Mouse (Mus musculus) MEL (cell line): ENCODE results near the gene 4930568D16Rik. TPM values are rescaled to one million over a fixed set of nuclear protein-coding genes. Genes with fewer than 3 reads are reported as not detected.

Experiments used
- DNase-seq: peaks from one replicate; pipeline ENCODE4 v3.0.0; 2011; ENCODE audit warnings: low read depth, low spot score
- H3K27ac ChIP-seq: 2 replicates; pipeline ENCODE4 v1.5.1; 2012; ENCODE audit warnings: low read depth, mild to moderate bottlenecking, control low read depth, low read length, moderate library complexity; ENCODE audit not compliant: control insufficient read depth
- H3K27me3 ChIP-seq, 2 experiments: fragments of 150-350 bp in 1 of 2; sonication (generic) in 1 of 2; 2 replicates each; pipeline ENCODE4 v1.6.1; 2012; ENCODE audit warnings: low read length in 2 of 2, mild to moderate bottlenecking in 2 of 2, improper control_type of control experiment in 1 of 2, moderate library complexity in 1 of 2; ENCODE audit not compliant: insufficient read depth in 2 of 2, control insufficient read depth in 1 of 2
- H3K36me3 ChIP-seq, 2 experiments: 2 replicates each; pipeline ENCODE4 v1.6.1; 2012 to 2014; ENCODE audit warnings: low read length in 2 of 2, improper control_type of control experiment in 1 of 2, inconsistent platforms in 1 of 2, mild to moderate bottlenecking in 1 of 2; ENCODE audit not compliant: insufficient read depth in 2 of 2, control insufficient read depth in 1 of 2
- H3K4me1 ChIP-seq, 2 experiments: fragments of 150-350 bp in 1 of 2; sonication (generic) in 1 of 2; 2 replicates each; pipeline ENCODE4 v1.6.1; 2012; ENCODE audit warnings: low read length in 2 of 2, improper control_type of control experiment in 1 of 2, mild to moderate bottlenecking in 1 of 2; ENCODE audit not compliant: insufficient read depth in 2 of 2, control insufficient read depth in 1 of 2
- H3K4me3 ChIP-seq, 2 experiments: fragments of 150-350 bp in 1 of 2; sonication (generic) in 1 of 2; 2 replicates each; pipeline ENCODE4 v1.5.1; 2012; ENCODE audit warnings: low read depth in 2 of 2, low read length in 2 of 2, mild to moderate bottlenecking in 2 of 2, moderate library complexity in 2 of 2, control low read depth in 1 of 2, improper control_type of control experiment in 1 of 2; ENCODE audit not compliant: control insufficient read depth in 1 of 2, insufficient read depth in 1 of 2
- H3K79me2 ChIP-seq: 2 replicates; pipeline ENCODE4 v1.6.1; 2012; ENCODE audit warnings: mild to moderate bottlenecking, low read length, moderate library complexity; ENCODE audit not compliant: control insufficient read depth, poor library complexity, insufficient read depth
- H3K9ac ChIP-seq: 2 replicates; pipeline ENCODE4 v1.6.1; 2012; ENCODE audit warnings: low read depth, mild to moderate bottlenecking, control low read depth, low read length, moderate library complexity; ENCODE audit not compliant: control insufficient read depth, poor library complexity, severe bottlenecking
- H3K9me3 ChIP-seq: fragments of 150-350 bp; sonication (generic); replicated peaks from 2 replicates; pipeline ENCODE4 v1.6.1; 2012; ENCODE audit warnings: mild to moderate bottlenecking, low read length, improper control_type of control experiment, moderate library complexity; ENCODE audit not compliant: insufficient read depth
- CHD1 ChIP-seq: IDR thresholded peaks from 2 replicates; pipeline ENCODE4 v1.6.1; 2012; ENCODE audit warnings: low read depth, mild to moderate bottlenecking, inconsistent platforms, low read length, improper control_type of control experiment
- CHD2 ChIP-seq: IDR thresholded peaks from 2 replicates; pipeline ENCODE4 v1.6.1; 2011; ENCODE audit warnings: low read length, improper control_type of control experiment
- CTCF ChIP-seq, 3 experiments: IDR thresholded peaks in 2 of 3; conservative IDR thresholded peaks in 1 of 3; 2 replicates each; pipeline ENCODE4 v1.5.1; 2011 to 2012; ENCODE audit warnings: low read length in 3 of 3, low read depth in 2 of 3, mild to moderate bottlenecking in 2 of 3, improper control_type of control experiment in 1 of 3, inconsistent platforms in 1 of 3, mixed read lengths in 1 of 3, moderate library complexity in 1 of 3; ENCODE audit not compliant: control insufficient read depth in 1 of 3, insufficient read depth in 1 of 3, poor library complexity in 1 of 3, severe bottlenecking in 1 of 3
- E2F4 ChIP-seq: IDR thresholded peaks from 2 replicates; pipeline ENCODE4 v1.6.1; 2011; ENCODE audit warnings: low read depth, low read length, improper control_type of control experiment, borderline replicate concordance
- ELF1 ChIP-seq: IDR thresholded peaks from 2 replicates; pipeline ENCODE4 v1.6.1; 2014; ENCODE audit warnings: low read depth, mild to moderate bottlenecking, inconsistent platforms, low read length, improper control_type of control experiment, moderate library complexity
- EP300 ChIP-seq, 2 experiments: IDR thresholded peaks; 2 replicates each; pipeline ENCODE4 v1.6.1; 2011; ENCODE audit warnings: improper control_type of control experiment in 2 of 2, low read length in 2 of 2, low read depth in 1 of 2, mild to moderate bottlenecking in 1 of 2
- GABPA ChIP-seq: IDR thresholded peaks from 2 replicates; pipeline ENCODE4 v1.6.1; 2012; ENCODE audit warnings: low read depth, mild to moderate bottlenecking, inconsistent platforms, low read length, improper control_type of control experiment, moderate library complexity
- GATA1 ChIP-seq: IDR thresholded peaks from 2 replicates; pipeline ENCODE4 v1.6.1; 2011; ENCODE audit warnings: low read depth, low read length, improper control_type of control experiment
- HCFC1 ChIP-seq: IDR thresholded peaks from 2 replicates; pipeline ENCODE4 v1.6.1; 2012; ENCODE audit warnings: low read depth, mild to moderate bottlenecking, inconsistent platforms, low read length, improper control_type of control experiment, moderate library complexity
- JUND ChIP-seq: IDR thresholded peaks from 2 replicates; pipeline ENCODE4 v1.6.1; 2011; ENCODE audit warnings: low read depth, mild to moderate bottlenecking, improper control_type of control experiment, low read length
- KAT2A ChIP-seq: conservative IDR thresholded peaks from 2 replicates; pipeline ENCODE4 v1.6.1; 2012; ENCODE audit warnings: low read depth, low read length, improper control_type of control experiment, inconsistent platforms
- MAFK ChIP-seq: IDR thresholded peaks from 2 replicates; pipeline ENCODE4 v1.6.1; 2011; ENCODE audit warnings: low read depth, mild to moderate bottlenecking, low read length, improper control_type of control experiment, borderline replicate concordance
- MAX ChIP-seq: IDR thresholded peaks from 2 replicates; pipeline ENCODE4 v1.6.1; 2011; ENCODE audit warnings: low read length, improper control_type of control experiment
- MAZ ChIP-seq: IDR thresholded peaks from 2 replicates; pipeline ENCODE4 v1.6.1; 2012; ENCODE audit warnings: low read depth, mild to moderate bottlenecking, inconsistent platforms, low read length, improper control_type of control experiment
- MYC ChIP-seq: IDR thresholded peaks from 2 replicates; pipeline ENCODE4 v1.6.1; 2011; ENCODE audit warnings: low read depth, mild to moderate bottlenecking, low read length, improper control_type of control experiment, moderate library complexity
- NELFE ChIP-seq: IDR thresholded peaks from 2 replicates; pipeline ENCODE4 v1.6.1; 2011; ENCODE audit warnings: low read depth, low read length, improper control_type of control experiment
- NRF1 ChIP-seq: IDR thresholded peaks from 2 replicates; pipeline ENCODE4 v1.6.1; 2014; ENCODE audit warnings: low read depth, mild to moderate bottlenecking, inconsistent platforms, low read length, improper control_type of control experiment, moderate library complexity; ENCODE audit not compliant: poor library complexity, insufficient read depth, severe bottlenecking
- RAD21 ChIP-seq: IDR thresholded peaks from 2 replicates; pipeline ENCODE4 v1.6.1; 2011; ENCODE audit warnings: mild to moderate bottlenecking, low read depth, low read length, improper control_type of control experiment
- SMC3 ChIP-seq: IDR thresholded peaks from 2 replicates; pipeline ENCODE4 v1.6.1; 2011; ENCODE audit warnings: low read depth, low read length, improper control_type of control experiment
- TAL1 ChIP-seq: IDR thresholded peaks from 2 replicates; pipeline ENCODE4 v1.6.1; 2012; ENCODE audit warnings: mild to moderate bottlenecking, inconsistent platforms, low read length, moderate library complexity, mixed read lengths
- TBP ChIP-seq: IDR thresholded peaks from 2 replicates; pipeline ENCODE4 v1.8.0; 2011; ENCODE audit warnings: low read depth, low read length, improper control_type of control experiment
- UBTF ChIP-seq: IDR thresholded peaks from 2 replicates; pipeline ENCODE4 v1.6.1; 2012; ENCODE audit warnings: low read depth, mild to moderate bottlenecking, inconsistent platforms, low read length, improper control_type of control experiment, moderate library complexity, borderline replicate concordance; ENCODE audit not compliant: insufficient read depth
- USF1 ChIP-seq: IDR thresholded peaks from 2 replicates; pipeline ENCODE4 v1.6.1; 2014; ENCODE audit warnings: low read depth, mild to moderate bottlenecking, inconsistent platforms, low read length, improper control_type of control experiment, moderate library complexity
- ZC3H11A ChIP-seq: IDR thresholded peaks from 2 replicates; pipeline ENCODE4 v1.6.1; 2012; ENCODE audit warnings: low read depth, mild to moderate bottlenecking, inconsistent platforms, low read length, improper control_type of control experiment
- ZKSCAN1 ChIP-seq: IDR thresholded peaks from 2 replicates; pipeline ENCODE4 v1.6.1; 2012; ENCODE audit warnings: low read depth, mild to moderate bottlenecking, inconsistent platforms, low read length, improper control_type of control experiment, moderate library complexity
- ZMIZ1 ChIP-seq: IDR thresholded peaks from 2 replicates; pipeline ENCODE4 v1.6.1; 2012; ENCODE audit warnings: low read depth, mild to moderate bottlenecking, inconsistent platforms, low read length, improper control_type of control experiment, moderate library complexity
- ZNF384 ChIP-seq: IDR thresholded peaks from 2 replicates; pipeline ENCODE4 v1.6.1; 2012; ENCODE audit warnings: low read depth, mild to moderate bottlenecking, inconsistent platforms, low read length, improper control_type of control experiment
- polyA plus RNA-seq, 2 experiments: library from polyadenylated mRNA; stranded (reverse) in 1 of 2; unstranded in 1 of 2; fragments of >175 nt in 1 of 2; fragments of >200 nt in 1 of 2; gene quantifications; 2 replicates each; pipeline versions ENCODE4 v1.2.1 to v1.2.4; 2012; ENCODE audit warnings: low replicate concordance in 2 of 2, low read depth in 1 of 2; ENCODE audit not compliant: insufficient read length in 2 of 2, insufficient read depth in 1 of 2, missing spikeins in 1 of 2
- total RNA-seq: library from RNA; depleted of rRNA; stranded (reverse); fragments of 300-350 nt; gene quantifications from 2 replicates; pipeline ENCODE4 v1.2.3, GENCODE M21; 2012

Gene 4930568D16Rik
- total and polyA plus RNA-seq, 3 experiments: not detected

DNA sequence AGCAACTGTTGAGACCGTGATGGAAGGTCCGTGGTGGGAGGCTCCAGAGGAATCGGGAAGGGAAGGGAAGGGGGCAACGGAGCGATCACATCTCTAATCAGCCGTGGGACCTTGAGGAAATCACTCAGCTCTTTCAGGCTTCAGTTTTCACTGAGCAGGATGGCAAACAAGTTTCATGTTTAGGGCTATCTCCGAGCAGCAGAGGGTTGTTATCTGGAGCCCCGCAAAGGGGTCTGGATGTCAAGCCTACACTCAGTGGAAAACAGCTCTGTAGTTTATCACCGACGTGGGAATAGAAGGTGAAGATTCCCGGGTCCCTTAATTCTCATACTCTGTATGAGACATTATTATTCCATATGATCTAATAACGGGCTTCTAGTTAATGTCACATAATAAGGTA is 49.1 kb downstream of the 4930568D16Rik start:
- Histone ChIP-seq H3K4me1 (peaks cover 0 to 12% of the 10 kb centered on the region in 2 experiments; a peak in 3 of 4 replicates), H3K9ac (no peak overlapping the region), H3K36me3 (peaks cover 5 to 9% of the 10 kb centered on the region in 2 experiments)

DNA sequence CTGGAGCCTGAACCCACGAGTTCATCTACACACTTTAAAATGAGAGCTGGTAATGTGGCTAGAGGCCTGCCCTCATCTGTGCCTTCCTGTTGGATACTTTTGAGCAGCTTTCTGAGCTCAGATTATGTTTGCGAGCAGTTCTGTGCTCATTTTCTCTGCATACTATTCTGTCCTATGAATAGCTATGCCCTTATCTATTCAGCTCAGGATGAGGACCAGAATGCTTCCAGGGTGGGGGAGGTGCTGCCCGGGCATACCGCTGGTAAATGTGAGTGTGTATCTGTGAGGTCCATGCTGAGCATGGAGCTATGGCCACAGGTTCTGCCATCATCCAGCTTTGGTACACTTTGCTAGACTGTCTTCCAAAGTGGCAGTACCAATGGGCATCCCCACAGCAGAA is 49.9 kb downstream of the 4930568D16Rik start:
- H3K27ac ChIP-seq: no peak overlapping the region
- no peak for TF ChIP-seq ZKSCAN1
- TF ChIP-seq MAFK: no peak
- TF ChIP-seq JUND: no peak
- TF ChIP-seq KAT2A: no peak
- no peak for TF ChIP-seq UBTF
- no peak for TF ChIP-seq CHD2
- TF ChIP-seq GABPA: no peak
- TF ChIP-seq ELF1: no peak
- no peak for TF ChIP-seq TAL1
- no peak for TF ChIP-seq EP300 (IDR thresholded peaks at IDR 0.05; ENCODE audit: low read depth in 1 of 2, low read length in 2 of 2)
- TF ChIP-seq ZMIZ1: no peak
- TF ChIP-seq HCFC1: no peak
- TF ChIP-seq MAX: no peak
- no peak for TF ChIP-seq RAD21
- no peak for TF ChIP-seq GATA1
- TF ChIP-seq MAZ: no peak
- no peak for TF ChIP-seq USF1
- no peak for TF ChIP-seq ZC3H11A
- TF ChIP-seq ZNF384: no peak
- H3K4me3 ChIP-seq: no peak overlapping the region
- DNase-seq: no peak
- no peaks in the 10 kb centered on the region for H3K79me2 ChIP-seq
- H3K27me3 ChIP-seq: no peaks in the 10 kb centered on the region
- H3K36me3 ChIP-seq: peaks cover 5% of the 10 kb centered on the region in 2 experiments
- no peak overlapping the region for H3K9ac ChIP-seq
- no peaks in the 10 kb centered on the region for H3K9me3 ChIP-seq
- H3K4me1 ChIP-seq: peaks cover 0 to 8% of the 10 kb centered on the region in 2 experiments; a peak in 3 of 4 replicates

More for the DNA sequence above, 49.1 kb downstream of the 4930568D16Rik start:
- Histone ChIP-seq H3K79me2 (no peaks in the 10 kb centered on the region), H3K4me3 (no peak overlapping the region), H3K27me3 (no peaks in the 10 kb centered on the region), H3K27ac (no peak overlapping the region), H3K9me3 (no peaks in the 10 kb centered on the region)
- no peak for DNase-seq
- TF ChIP-seq SMC3 (no peak), HCFC1 (no peak), KAT2A (no peak), EP300 (IDR thresholded peaks at IDR 0.05; ENCODE audit: low read depth in 1 of 2, low read length in 2 of 2) (no peak), TBP (no peak), NRF1 (no peak), MYC (no peak), ZMIZ1 (no peak), CHD1 (no peak), ZC3H11A (no peak), CTCF (IDR thresholded peaks at IDR 0.05 in 2 of 3, conservative IDR thresholded peaks at IDR 0.05 in 1 of 3; ENCODE audit: control insufficient read depth in 1 of 3, insufficient read depth in 1 of 3, low read depth in 2 of 3, low read length in 3 of 3, poor library complexity in 1 of 3, severe bottlenecking in 1 of 3) (no peak), E2F4 (no peak), RAD21 (no peak), ZNF384 (no peak), CHD2 (no peak), NELFE (no peak), ZKSCAN1 (no peak)
